18 mouse cellular contexts compared by ENCODE assay signal in the genomic region with DNA sequence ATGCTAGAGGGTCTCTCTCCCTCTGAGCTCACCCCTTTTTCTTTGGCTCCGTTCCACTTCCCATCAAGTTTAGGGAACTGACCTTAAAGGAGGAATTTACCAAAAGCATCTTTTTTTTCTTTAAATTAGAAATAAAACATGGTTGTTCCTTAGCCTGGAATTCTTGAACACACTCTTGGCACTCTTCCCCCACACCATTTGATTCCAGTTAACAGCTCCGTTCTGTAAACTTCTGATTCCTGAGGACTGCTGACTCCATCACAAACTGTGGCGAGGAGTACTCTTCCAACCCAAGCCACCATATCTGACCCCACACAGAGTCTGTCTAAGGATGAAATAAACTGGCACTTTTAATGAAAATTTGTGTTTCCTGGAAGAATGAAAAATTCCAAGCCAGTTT. TPM values are rescaled to one million over a fixed set of nuclear protein-coding genes. Genes with fewer than 3 reads are reported as not detected.
DNase-seq lines count a peak whose midpoint lies in the region; ATAC-seq lines count a peak whose summit lies in the region.
"Had no signal": no experiment of that assay in that cellular context is flagged by ENCODE, and none has a peak within 500 bp of the region (broad histone marks: within the 10 kb centered on the region; RNA-seq: fewer than 3 reads in every experiment).

No protein-coding gene starts in this region.

- ATAC-seq in liver, embryonic 12.5 days = no peak
- no peak for ATAC-seq in liver, embryonic 11.5 days (replicated peaks; ENCODE audit: low FRiP score)
- no peak for ATAC-seq in lung, embryonic 15.5 days (ENCODE audit: borderline replicate concordance, extremely low read depth, low FRiP score, low TSS enrichment)
- no peak for ATAC-seq in liver, embryonic 16.5 days (ENCODE audit: low read depth)
- ATAC-seq: forebrain, embryonic 14.5 days had no signal

- peaks cover 18% of the 10 kb centered on the region for H3K36me3 ChIP-seq in liver, embryonic 12.5 days
- H3K36me3 ChIP-seq in liver, embryonic 11.5 days (ENCODE audit: control insufficient read depth, insufficient read depth, low read length) = no peaks in the 10 kb centered on the region
- H3K36me3 ChIP-seq in lung, embryonic 15.5 days = no peaks in the 10 kb centered on the region
- H3K36me3 ChIP-seq in liver, embryonic 16.5 days (ENCODE audit: control insufficient read depth, insufficient read depth) = peaks cover 9% of the 10 kb centered on the region
- H3K36me3 ChIP-seq: embryonic facial prominence, embryonic 15.5 days; forebrain, embryonic 10.5 days; heart, embryonic 12.5 days had no signal

- no peak overlapping the region for H3K9ac ChIP-seq in liver, embryonic 12.5 days
- H3K9ac ChIP-seq in liver, embryonic 11.5 days (ENCODE audit: low read depth, low read length) = no peak overlapping the region
- H3K9ac ChIP-seq in lung, embryonic 15.5 days = no peak overlapping the region
- H3K9ac ChIP-seq in liver, embryonic 16.5 days (ENCODE audit: low read depth, low read length) = no peak overlapping the region; the same call in 1 of the 2 replicates
- H3K9ac ChIP-seq: embryonic facial prominence, embryonic 15.5 days; heart, embryonic 12.5 days had no signal

- no peak overlapping the region for H3K4me2 ChIP-seq in liver, embryonic 12.5 days
- no peak overlapping the region for H3K4me2 ChIP-seq in liver, embryonic 11.5 days
- no peak overlapping the region for H3K4me2 ChIP-seq in lung, embryonic 15.5 days
- no peak overlapping the region for H3K4me2 ChIP-seq in liver, embryonic 16.5 days (ENCODE audit: low read depth, low read length)
- H3K4me2 ChIP-seq: embryonic facial prominence, embryonic 15.5 days; heart, embryonic 12.5 days had no signal

- peak overlapping the region; percentile 86 for H3K27ac ChIP-seq in liver, embryonic 12.5 days
- no peak overlapping the region; the same call in 1 of the 2 replicates for H3K27ac ChIP-seq in liver, embryonic 11.5 days (ENCODE audit: low read depth, low read length)
- peak overlapping the region; percentile 4; the same call in 1 of the 2 replicates for H3K27ac ChIP-seq in lung, embryonic 15.5 days
- peak overlapping the region; percentile 85 for H3K27ac ChIP-seq in liver, embryonic 16.5 days (ENCODE audit: low read length)
- H3K27ac ChIP-seq: embryonic facial prominence, embryonic 15.5 days; forebrain, embryonic 10.5 days; gastrocnemius, adult 2 months; hindbrain, embryonic 10.5 days had no signal

- WGBS in liver, embryonic 12.5 days (ENCODE audit: insufficient replicate concordance) = 71% methylated on average over 3 of the region's 3 CpGs
- 74% methylated on average over 3 of the region's 3 CpGs for WGBS in liver, embryonic 11.5 days
- whole genome bisulfite sequencing in lung, embryonic 15.5 days = 43% methylated on average over 3 of the region's 3 CpGs
- 78% methylated on average over 3 of the region's 3 CpGs for WGBS in liver, embryonic 16.5 days (ENCODE audit: insufficient replicate concordance)

- H3K9me3 ChIP-seq in liver, embryonic 12.5 days (replicated peaks) = no peaks in the 10 kb centered on the region
- H3K9me3 ChIP-seq in liver, embryonic 11.5 days (ENCODE audit: control insufficient read depth, low read length) = no peaks in the 10 kb centered on the region
- H3K9me3 ChIP-seq in lung, embryonic 15.5 days = no peaks in the 10 kb centered on the region
- H3K9me3 ChIP-seq in liver, embryonic 16.5 days (replicated peaks; ENCODE audit: control insufficient read depth, low read length) = no peaks in the 10 kb centered on the region
- H3K9me3 ChIP-seq: embryonic facial prominence, embryonic 15.5 days; forebrain, embryonic 10.5 days; heart, embryonic 12.5 days; hindbrain, embryonic 10.5 days had no signal

- peaks cover 76% of the 10 kb centered on the region for H3K4me1 ChIP-seq in liver, embryonic 12.5 days
- H3K4me1 ChIP-seq in liver, embryonic 11.5 days (replicated peaks; ENCODE audit: control insufficient read depth, insufficient read depth, low read length) = peaks cover 20% of the 10 kb centered on the region
- H3K4me1 ChIP-seq in lung, embryonic 15.5 days = peaks cover 36% of the 10 kb centered on the region
- peaks cover 41% of the 10 kb centered on the region for H3K4me1 ChIP-seq in liver, embryonic 16.5 days (ENCODE audit: control insufficient read depth, low read depth, low read length)

- DNase-seq in liver, embryonic 11.5 days (ENCODE audit: low spot score) = no peak
- DNase-seq in lung, postnatal 36 days = no peak
- DNase-seq in NIH3T3 (ENCODE audit: low read depth) = peak; percentile 76
- DNase-seq: adrenal gland, adult 2 months; adrenal gland, postnatal 25 days; cerebellum, adult 18-20 months; cerebellum, adult 9-11 months; cerebellum, postnatal 36 days; gastrocnemius, adult 2 months; gastrocnemius, postnatal 25 days had no signal

- H3K27me3 ChIP-seq in liver, embryonic 12.5 days (replicated peaks) = no peaks in the 10 kb centered on the region
- no peaks in the 10 kb centered on the region for H3K27me3 ChIP-seq in liver, embryonic 11.5 days (replicated peaks; ENCODE audit: control insufficient read depth, insufficient read depth, low read length)
- H3K27me3 ChIP-seq in lung, embryonic 15.5 days = no peaks in the 10 kb centered on the region
- no peaks in the 10 kb centered on the region for H3K27me3 ChIP-seq in liver, embryonic 16.5 days (ENCODE audit: control insufficient read depth, insufficient read depth, low read depth, low read length)
- H3K27me3 ChIP-seq: embryonic facial prominence, embryonic 15.5 days; heart, embryonic 12.5 days had no signal

- no peak overlapping the region for H3K4me3 ChIP-seq in liver, embryonic 12.5 days
- no peak overlapping the region for H3K4me3 ChIP-seq in liver, embryonic 11.5 days (ENCODE audit: low read depth, low read length)
- no peak overlapping the region for H3K4me3 ChIP-seq in lung, embryonic 15.5 days
- no peak overlapping the region for H3K4me3 ChIP-seq in liver, embryonic 16.5 days (ENCODE audit: low read depth, low read length)
- H3K4me3 ChIP-seq: embryonic facial prominence, embryonic 15.5 days; forebrain, embryonic 10.5 days; gastrocnemius, adult 2 months; heart, embryonic 12.5 days; hindbrain, embryonic 10.5 days had no signal

RNA-seq across cellular contexts. Expression of a gene that starts 3.0 kb away (rescaled TPM):
- 26.3 and 29.4 TPM in 2 replicates for polyA plus RNA-seq in liver, embryonic 12.5 days (2016; fragmentation: Nextera tagmentation; extraction: Ambion mirVana)
- polyA plus RNA-seq in liver, embryonic 11.5 days (2014; fragmentation: Nextera tagmentation; extraction: Ambion mirVana) = 38.2 and 42.3 TPM in 2 replicates
- 31.3 and 38.6 TPM in 2 replicates for polyA plus RNA-seq in lung, embryonic 15.5 days (2015; fragmentation: Nextera tagmentation; extraction: Ambion mirVana)
- polyA plus RNA-seq in liver, embryonic 16.5 days (2015; fragmentation: Nextera tagmentation; extraction: Ambion mirVana) = 20.5 and 23.3 TPM in 2 replicates

RNA-seq across cellular contexts. Expression of a gene that starts 35.5 kb away (rescaled TPM):
- polyA plus RNA-seq in liver, embryonic 12.5 days (2016; fragmentation: Nextera tagmentation; extraction: Ambion mirVana) = 2.0 and 2.1 TPM in 2 replicates
- 2.1 and 3.0 TPM in 2 replicates for polyA plus RNA-seq in liver, embryonic 11.5 days (2014; fragmentation: Nextera tagmentation; extraction: Ambion mirVana)
- polyA plus RNA-seq in lung, embryonic 15.5 days (2015; fragmentation: Nextera tagmentation; extraction: Ambion mirVana) = 0.15 and 0.19 TPM in 2 replicates
- 1.4 and 1.7 TPM in 2 replicates for polyA plus RNA-seq in liver, embryonic 16.5 days (2015; fragmentation: Nextera tagmentation; extraction: Ambion mirVana)
- polyA plus RNA-seq: adrenal gland, adult 2 months; embryonic facial prominence, embryonic 15.5 days; forebrain, embryonic 10.5 days; forebrain, embryonic 14.5 days had no signal

RNA-seq across cellular contexts. Expression of a gene that starts 54.3 kb away (rescaled TPM):
- 22.3 and 25.1 TPM in 2 replicates for polyA plus RNA-seq in liver, embryonic 12.5 days (2016; fragmentation: Nextera tagmentation; extraction: Ambion mirVana)
- 35.3 and 38.2 TPM in 2 replicates for polyA plus RNA-seq in liver, embryonic 11.5 days (2014; fragmentation: Nextera tagmentation; extraction: Ambion mirVana)
- 173 and 178 TPM in 2 replicates for polyA plus RNA-seq in lung, embryonic 15.5 days (2015; fragmentation: Nextera tagmentation; extraction: Ambion mirVana)
- polyA plus RNA-seq in liver, embryonic 16.5 days (2015; fragmentation: Nextera tagmentation; extraction: Ambion mirVana) = 9.6 and 11.9 TPM in 2 replicates
